Mouse (Mus musculus): ENCODE measurements around the gene Eddm3b. TPM values are rescaled to one million over a fixed set of nuclear protein-coding genes. Genes with fewer than 3 reads are reported as not detected.
A peak's percentile ranks its signal among the peaks of the same experiment; 100 is the strongest.

Gene Eddm3b
- total and polyA plus RNA-seq, 3 experiments = not detected

GRCm38 (mm10) chr14:51113476-51113875 lies 750 bp upstream of the Eddm3b start:
- TF ChIP-seq CHD1 (IDR thresholded peaks at IDR 0.05; ENCODE audit: low read depth, low read length) (no peak), NELFE (IDR thresholded peaks at IDR 0.05; ENCODE audit: low read depth, low read length) (no peak), BHLHE40 (IDR thresholded peaks at IDR 0.05; ENCODE audit: borderline replicate concordance, low read depth, low read length) (no peak), ELF1 (IDR thresholded peaks at IDR 0.05; ENCODE audit: low read depth, low read length) (no peak), TAL1 (IDR thresholded peaks at IDR 0.05; ENCODE audit: low read length) (no peak), MYC (IDR thresholded peaks at IDR 0.05; ENCODE audit: low read depth, low read length) (no peak), ZNF384 (IDR thresholded peaks at IDR 0.05; ENCODE audit: low read depth, low read length) (no peak), USF1 (IDR thresholded peaks at IDR 0.05; ENCODE audit: low read depth, low read length) (no peak), TCF12 (IDR thresholded peaks at IDR 0.05; ENCODE audit: low read depth, low read length) (no peak), MEF2A (IDR thresholded peaks at IDR 0.05; ENCODE audit: extremely low read depth, insufficient replicate concordance, low read depth, low read length, poor library complexity, severe bottlenecking) (no peak), ZKSCAN1 (IDR thresholded peaks at IDR 0.05; ENCODE audit: low read depth, low read length) (no peak), MAX (IDR thresholded peaks at IDR 0.05; ENCODE audit: low read length) (no peak), USF2 (IDR thresholded peaks at IDR 0.05; ENCODE audit: borderline replicate concordance in 1 of 2, insufficient read depth in 1 of 2, low read depth in 1 of 2, low read length in 2 of 2) (no peak), POLR2A (IDR thresholded peaks at IDR 0.05; ENCODE audit: control insufficient read depth in 1 of 2, insufficient read depth in 1 of 2, low read depth in 1 of 2, low read length in 2 of 2, poor library complexity in 1 of 2) (no peak)
- Histone ChIP-seq H3K27me3 (ENCODE audit: control insufficient read depth in 1 of 2, insufficient read depth in 2 of 2, low read length in 2 of 2) (peaks cover 0 to 3% of the 10 kb centered on the region in 2 experiments; a peak in 2 of 4 replicates), H3K9ac (ENCODE audit: control insufficient read depth, low read depth, low read length, poor library complexity, severe bottlenecking) (no peak overlapping the region), H3K9me3 (replicated peaks; ENCODE audit: insufficient read depth, low read length) (no peaks in the 10 kb centered on the region), H3K79me2 (ENCODE audit: control insufficient read depth, insufficient read depth, low read length, poor library complexity) (no peaks in the 10 kb centered on the region), H3K4me1 (ENCODE audit: control insufficient read depth in 1 of 2, insufficient read depth in 2 of 2, low read length in 2 of 2) (no peaks in the 10 kb centered on the region), H3K4me3 (ENCODE audit: control insufficient read depth in 1 of 2, insufficient read depth in 1 of 2, low read depth in 2 of 2, low read length in 2 of 2) (no peak overlapping the region), H3K36me3 (ENCODE audit: control insufficient read depth in 1 of 2, insufficient read depth in 2 of 2, low read length in 2 of 2) (no peaks in the 10 kb centered on the region), H3K27ac (ENCODE audit: control insufficient read depth, low read depth, low read length) (no peak overlapping the region)
- no peak for DNase-seq (ENCODE audit: low read depth, low spot score)

GRCm38 (mm10) chr14:51125684-51126083 lies 11.5 kb downstream of the Eddm3b start:
- DNase-seq (ENCODE audit: low read depth, low spot score) = peak; percentile 75
- TF ChIP-seq USF1 (IDR thresholded peaks at IDR 0.05; ENCODE audit: low read depth, low read length) (no peak), ZMIZ1 (IDR thresholded peaks at IDR 0.05; ENCODE audit: low read depth, low read length) (no peak), SIN3A (IDR thresholded peaks at IDR 0.05; ENCODE audit: low read length) (peak; percentile 49), HCFC1 (IDR thresholded peaks at IDR 0.05; ENCODE audit: low read depth, low read length) (0 out of 2 replicates have a peak, but pooled peaks have one; percentile 16), CHD1 (IDR thresholded peaks at IDR 0.05; ENCODE audit: low read depth, low read length) (no peak), CHD2 (IDR thresholded peaks at IDR 0.05; ENCODE audit: low read length) (no peak), ELF1 (IDR thresholded peaks at IDR 0.05; ENCODE audit: low read depth, low read length) (peak; percentile 28; the same call in 1 of the 2 replicates), POLR2A (IDR thresholded peaks at IDR 0.05; ENCODE audit: control insufficient read depth in 1 of 2, insufficient read depth in 1 of 2, low read depth in 1 of 2, low read length in 2 of 2, poor library complexity in 1 of 2) (peak in 1 of 2 experiments; percentile 29; a peak in 1 of 4 replicates), TCF12 (IDR thresholded peaks at IDR 0.05; ENCODE audit: low read depth, low read length) (no peak), NRF1 (IDR thresholded peaks at IDR 0.05; ENCODE audit: insufficient read depth, low read depth, low read length, poor library complexity, severe bottlenecking) (no peak), KAT2A (conservative IDR thresholded peaks at IDR 0.05; ENCODE audit: low read depth, low read length) (no peak), MEF2A (IDR thresholded peaks at IDR 0.05; ENCODE audit: extremely low read depth, insufficient replicate concordance, low read depth, low read length, poor library complexity, severe bottlenecking) (no peak)
- no peaks in the 10 kb centered on the region for H3K27me3 ChIP-seq (ENCODE audit: control insufficient read depth in 1 of 2, insufficient read depth in 2 of 2, low read length in 2 of 2)
- H3K36me3 ChIP-seq (ENCODE audit: control insufficient read depth in 1 of 2, insufficient read depth in 2 of 2, low read length in 2 of 2) = peaks cover 0 to 31% of the 10 kb centered on the region in 2 experiments; a peak in 2 of 4 replicates
- H3K9ac ChIP-seq (ENCODE audit: control insufficient read depth, low read depth, low read length, poor library complexity, severe bottlenecking) = peak overlapping the region; percentile 47
- H3K4me3 ChIP-seq (ENCODE audit: control insufficient read depth in 1 of 2, insufficient read depth in 1 of 2, low read depth in 2 of 2, low read length in 2 of 2) = peak overlapping the region; percentile 40 to 51
- peak overlapping the region; percentile 42 for H3K27ac ChIP-seq (ENCODE audit: control insufficient read depth, low read depth, low read length)
- no peaks in the 10 kb centered on the region for H3K9me3 ChIP-seq (replicated peaks; ENCODE audit: insufficient read depth, low read length)
- peaks cover 7% of the 10 kb centered on the region for H3K79me2 ChIP-seq (ENCODE audit: control insufficient read depth, insufficient read depth, low read length, poor library complexity)
- peaks cover 14 to 34% of the 10 kb centered on the region in 2 experiments for H3K4me1 ChIP-seq (ENCODE audit: control insufficient read depth in 1 of 2, insufficient read depth in 2 of 2, low read length in 2 of 2)

Data from MEL (cell line).